Mouse (Mus musculus): Measurements from ENCODE around the gene Olfr463.
"Not testable (repeated sequence)": the region's sequence is repeated elsewhere in the genome, so short reads cannot be mapped to it uniquely, and the experiment has no call there.

DNA sequence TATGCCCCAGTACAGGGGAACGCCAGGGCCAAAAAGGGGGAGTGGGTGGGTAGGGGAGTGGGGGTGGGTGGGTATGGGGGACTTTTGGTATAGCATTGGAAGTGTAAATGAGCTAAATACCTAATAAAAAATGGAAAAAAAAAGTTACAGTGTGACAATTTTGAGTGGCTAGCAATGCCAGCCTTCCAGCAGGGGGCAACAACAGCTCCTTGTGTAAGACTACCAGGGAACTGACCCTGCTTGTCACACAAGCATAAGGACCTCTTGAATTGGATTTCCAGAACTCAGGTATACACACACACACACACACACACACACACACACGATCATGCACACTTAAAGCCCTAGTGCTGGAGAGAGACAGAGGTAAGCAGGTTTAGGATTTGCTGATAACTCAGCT, 30.3 kb downstream of the Olfr463 start:
- TF ChIP-seq POLR2A (IDR thresholded peaks at IDR 0.05; ENCODE audit: low read depth, low read length); CTCF (conservative IDR thresholded peaks at IDR 0.05; ENCODE audit: insufficient read depth, insufficient read length, low read depth, low read length): not testable (repeated sequence)

Data from kidney, adult 2 months (tissue).